Mouse (Mus musculus): ENCODE data around the gene Nfu1. TPM values are rescaled to one million over a fixed set of nuclear protein-coding genes. Genes with fewer than 3 reads are reported as not detected.
"Not testable (repeated sequence)": the region's sequence is repeated elsewhere in the genome, so short reads cannot be mapped to it uniquely, and the experiment has no call there.

The Nfu1 gene
- polyA plus RNA-seq, 1 experiment from 2014 or later = 105 TPM

GRCm38 (mm10) chr6:87042004-87042336 is 32.9 kb downstream of the Nfu1 start:
- ATAC-seq = no peak
- in situ Hi-C loops (cut with MboI; ENCODE audit: low pct_unique_long_range_greater_than_20kb) = no loop called here
- ChIA-PET POLR2A (interaction anchor here (0.9 to 1.9 kb wide), 8 partner anchors 10 to 524 kb away, joined by 3 to 7 read pairs (median 4); no protein-coding TSS in a partner anchor), CTCF (interaction anchor here (3.2 kb wide), 1 partner anchor 11 kb away, joined by 10 read pairs; no protein-coding TSS in a partner anchor)
- no peak for TF ChIP-seq CTCF (IDR thresholded peaks at IDR 0.05)
- H3K27me3 ChIP-seq = no peaks in the 10 kb centered on the region
- DNase-seq (ENCODE audit: low read depth, low spot score) = no peak

GRCm38 (mm10) chr6:87042337-87043130 is 33.5 kb downstream of the Nfu1 start, which contains the start of gene Gfpt1:
Gfpt1 (plus strand) TSS chr6:87042846.
- peak; percentile 88 for ATAC-seq
- ChIA-PET POLR2A (interaction anchor here (0.8 to 1.9 kb wide), 11 partner anchors 10 to 525 kb away, joined by 3 to 7 read pairs (median 3); no protein-coding TSS in a partner anchor), CTCF (interaction anchor here (3.2 kb wide), 1 partner anchor 10 kb away, joined by 10 read pairs; no protein-coding TSS in a partner anchor)
- DNase-seq (ENCODE audit: low read depth, low spot score) = peak; percentile 55
- in situ Hi-C loops (cut with MboI; ENCODE audit: low pct_unique_long_range_greater_than_20kb) = no loop called here
- H3K27me3 ChIP-seq = no peaks in the 10 kb centered on the region
- TF ChIP-seq CTCF (IDR thresholded peaks at IDR 0.05) = no peak

GRCm38 (mm10) chr6:87043131-87043516 is 34.1 kb downstream of the Nfu1 start:
- in situ Hi-C loops (cut with MboI; ENCODE audit: low pct_unique_long_range_greater_than_20kb) = no loop called here
- no peak for TF ChIP-seq CTCF (IDR thresholded peaks at IDR 0.05)
- DNase-seq (ENCODE audit: low read depth, low spot score) = no peak
- CTCF ChIA-PET = interaction anchor here (3.2 kb wide), 1 partner anchor 10 kb away, joined by 10 read pairs; no protein-coding TSS in a partner anchor
- peak; percentile 4 for ATAC-seq
- no peaks in the 10 kb centered on the region for H3K27me3 ChIP-seq
- POLR2A ChIA-PET = interaction anchor here (0.8 to 1.9 kb wide), 6 partner anchors 9 to 35 kb away, joined by 3 to 7 read pairs (median 4); no protein-coding TSS in a partner anchor

GRCm38 (mm10) chr6:87044895-87045294 is 35.9 kb downstream of the Nfu1 start:
- DNase-seq (ENCODE audit: low read depth, low spot score) = no peak
- H3K27me3 ChIP-seq = no peaks in the 10 kb centered on the region
- in situ Hi-C loops (cut with MboI; ENCODE audit: low pct_unique_long_range_greater_than_20kb) = no loop called here
- no peak for ATAC-seq
- ChIA-PET CTCF (interaction anchor here (1.1 to 3.2 kb wide), 2 partner anchors 8 to 10 kb away, joined by 3 to 10 read pairs; no protein-coding TSS in a partner anchor), POLR2A (interaction anchor here (1.1 kb wide), 1 partner anchor 9 kb away, joined by 3 read pairs; no protein-coding TSS in a partner anchor)
- TF ChIP-seq CTCF (IDR thresholded peaks at IDR 0.05) = no peak

GRCm38 (mm10) chr6:87045507-87045906 is 36.5 kb downstream of the Nfu1 start:
- no peaks in the 10 kb centered on the region for H3K27me3 ChIP-seq
- ATAC-seq (no peak), DNase-seq (ENCODE audit: low read depth, low spot score) (no peak)
- no peak for TF ChIP-seq CTCF (IDR thresholded peaks at IDR 0.05)
- in situ Hi-C loops (cut with MboI; ENCODE audit: low pct_unique_long_range_greater_than_20kb) = no loop called here
- POLR2A ChIA-PET = interaction anchor here (0.6 to 1.1 kb wide), 2 partner anchors 10 to 12 kb away, joined by 3 read pairs; no protein-coding TSS in a partner anchor
- CTCF ChIA-PET = interaction anchor here (1.1 kb wide), 1 partner anchor 10 kb away, joined by 3 read pairs; no protein-coding TSS in a partner anchor

- CTCF ChIA-PET; H3K27me3 ChIP-seq; in situ Hi-C loops (cut with MboI; ENCODE audit: low pct_unique_long_range_greater_than_20kb); POLR2A ChIA-PET; ATAC-seq; DNase-seq (ENCODE audit: low read depth, low spot score): not testable (repeated sequence)
Measured at GRCm38 (mm10) chr6:87048712-87049111, 39.7 kb downstream of the Nfu1 start.

- TF ChIP-seq CTCF (IDR thresholded peaks at IDR 0.05) = no peak
- DNase-seq (ENCODE audit: low read depth, low spot score) (no peak), ATAC-seq (no peak)
- POLR2A ChIA-PET = interaction anchor here (1.6 kb wide), 1 partner anchor 10 kb away, joined by 7 read pairs; the partner anchor contains the start of gene Gfpt1
- in situ Hi-C loops (cut with MboI; ENCODE audit: low pct_unique_long_range_greater_than_20kb) = no loop called here
- no peaks in the 10 kb centered on the region for H3K27me3 ChIP-seq
- CTCF ChIA-PET = interaction anchor here (0.9 to 2.9 kb wide), 3 partner anchors 8 to 27 kb away, joined by 4 to 10 read pairs (median 4); partner anchors contain the start of gene Gfpt1
Measured at GRCm38 (mm10) chr6:87051886-87052425, 42.9 kb downstream of the Nfu1 start.

GRCm38 (mm10) chr6:87054193-87054592 is 45.2 kb downstream of the Nfu1 start:
- ATAC-seq = no peak
- H3K27me3 ChIP-seq = no peaks in the 10 kb centered on the region
- DNase-seq (ENCODE audit: low read depth, low spot score) = no peak
- no peak for TF ChIP-seq CTCF (IDR thresholded peaks at IDR 0.05)
- ChIA-PET POLR2A (no interaction called here), CTCF (interaction anchor here (2.9 kb wide), 1 partner anchor 11 kb away, joined by 10 read pairs; the partner anchor contains the start of gene Gfpt1)
- in situ Hi-C loops (cut with MboI; ENCODE audit: low pct_unique_long_range_greater_than_20kb) = no loop called here

GRCm38 (mm10) chr6:87059754-87060153 is 50.7 kb downstream of the Nfu1 start:
- TF ChIP-seq CTCF (IDR thresholded peaks at IDR 0.05) = peak; percentile 54
- POLR2A ChIA-PET = no interaction called here
- CTCF ChIA-PET = no interaction called here

GRCm38 (mm10) chr6:87063586-87063985 is 54.5 kb downstream of the Nfu1 start:
- ChIA-PET CTCF (interaction anchor here (1.6 kb wide), 1 partner anchor 12 kb away, joined by 4 read pairs; no protein-coding TSS in a partner anchor), POLR2A (no interaction called here)
- DNase-seq (ENCODE audit: low read depth, low spot score) (no peak), ATAC-seq (no peak)
- no peaks in the 10 kb centered on the region for H3K27me3 ChIP-seq
- TF ChIP-seq CTCF (IDR thresholded peaks at IDR 0.05) = no peak
- in situ Hi-C loops (cut with MboI; ENCODE audit: low pct_unique_long_range_greater_than_20kb) = no loop called here

More at GRCm38 (mm10) chr6:87059754-87060153, 50.7 kb downstream of the Nfu1 start:
- ATAC-seq = no peak
- H3K27me3 ChIP-seq = no peaks in the 10 kb centered on the region
- no peak for DNase-seq (ENCODE audit: low read depth, low spot score)
- in situ Hi-C loops (cut with MboI; ENCODE audit: low pct_unique_long_range_greater_than_20kb) = no loop called here

Data from Patski (cell line).